ENCODE assay signal across 8 mouse cellular contexts in genomic region chr11:70870407-70870806, GRCm38 (mm10). TPM values are rescaled to one million over a fixed set of nuclear protein-coding genes. Genes with fewer than 3 reads are reported as not detected.
DNase-seq lines count a peak whose midpoint lies in the region; ATAC-seq and TF ChIP-seq lines count a peak whose summit lies in the region.

No protein-coding gene starts in this region.

- WGBS in lung, embryonic 14.5 days = 90% methylated on average over 1 of the region's 1 CpGs

- no peaks in the 10 kb centered on the region for H3K9me3 ChIP-seq in lung, embryonic 14.5 days (ENCODE audit: low read depth, low read length)

- DNase-seq in Muller cell, postnatal 12 days (ENCODE audit: inconsistent ontology term) = peak; percentile 58
- DNase-seq in adrenal gland, adult 8-10 months = peak; percentile 90
- peak; percentile 33 to 47 for DNase-seq in frontal cortex, postnatal 14 days (ENCODE audit: low spot score in 2 of 2)
- peak; percentile 88 to 90 for DNase-seq in kidney, postnatal 25 days
- peak; percentile 47 for DNase-seq in lung, embryonic 14.5 days
- peak; percentile 57 for DNase-seq in urinary bladder, postnatal 14 days (ENCODE audit: low spot score)
- no peak for DNase-seq in retina, postnatal 1 day

- ATAC-seq in lung, embryonic 14.5 days (ENCODE audit: insufficient read depth) = no peak
- ATAC-seq in erythroblast, adult 5-6 weeks (replicated peaks; ENCODE audit: low FRiP score, poor library complexity, severe bottlenecking) = no peak

- no peaks in the 10 kb centered on the region for H3K36me3 ChIP-seq in lung, embryonic 14.5 days (ENCODE audit: insufficient read depth)

- H3K27ac ChIP-seq in lung, embryonic 14.5 days (ENCODE audit: low read depth) = no peak overlapping the region

- H3K4me1 ChIP-seq in lung, embryonic 14.5 days (ENCODE audit: insufficient read depth) = no peaks in the 10 kb centered on the region

- no peak overlapping the region for H3K4me2 ChIP-seq in lung, embryonic 14.5 days

- no peak overlapping the region for H3K9ac ChIP-seq in lung, embryonic 14.5 days

- H3K4me3 ChIP-seq in lung, embryonic 14.5 days (ENCODE audit: low read depth, low read length) = no peak overlapping the region

- H3K27me3 ChIP-seq in lung, embryonic 14.5 days (ENCODE audit: insufficient read depth, low read length) = no peaks in the 10 kb centered on the region

- no peak for TF ChIP-seq CTCF in lung, embryonic 14.5 days (IDR thresholded peaks at IDR 0.05; ENCODE audit: low read depth)

RNA-seq across cellular contexts. Expression of gene Rabep1, which starts 25.8 kb away (rescaled TPM):
- total RNA-seq in adrenal gland, adult 8-10 months (2022) = 100 to 1,000 TPM; 127 to 241 (median 172) TPM
- polyA plus RNA-seq in lung, embryonic 14.5 days (2014; fragmentation: Nextera tagmentation; extraction: Ambion mirVana) = 32.3 and 32.6 TPM in 2 replicates
- total RNA-seq in erythroblast, adult 5-6 weeks (2015; ENCODE audit: low replicate concordance) = 5.2 and 10.0 TPM in 2 replicates
- total RNA-seq in erythroblast, adult 5-6 weeks (2017; ENCODE audit: low replicate concordance) = 10.8 and 19.2 TPM in 2 replicates

RNA-seq across cellular contexts. Expression of gene Scimp, which starts 58.0 kb away (rescaled TPM):
- total RNA-seq in adrenal gland, adult 8-10 months (2022) = 1 to 10 TPM; 1.1 to 2.7 (median 2.0) TPM
- polyA plus RNA-seq in lung, embryonic 14.5 days (2014; fragmentation: Nextera tagmentation; extraction: Ambion mirVana) = not detected in 2 replicates
- not detected in 2 replicates for total RNA-seq in erythroblast, adult 5-6 weeks (2015; ENCODE audit: low replicate concordance)
- total RNA-seq in erythroblast, adult 5-6 weeks (2017; ENCODE audit: low replicate concordance) = not detected in 2 replicates

Comparison
In these comparisons a context has a peak if more than half of its experiments do, and no peak if none do; other contexts are left out.
1. RNA of gene Rabep1, which starts 25.8 kb away (total RNA-seq): 127 to 241 TPM in adrenal gland, adult 8-10 months; 5.2 to 19.2 TPM in erythroblast, adult 5-6 weeks; every median in the first group is over 4 times any median in the second.